31 mouse cellular contexts compared by ENCODE assay signal in the genomic region with DNA sequence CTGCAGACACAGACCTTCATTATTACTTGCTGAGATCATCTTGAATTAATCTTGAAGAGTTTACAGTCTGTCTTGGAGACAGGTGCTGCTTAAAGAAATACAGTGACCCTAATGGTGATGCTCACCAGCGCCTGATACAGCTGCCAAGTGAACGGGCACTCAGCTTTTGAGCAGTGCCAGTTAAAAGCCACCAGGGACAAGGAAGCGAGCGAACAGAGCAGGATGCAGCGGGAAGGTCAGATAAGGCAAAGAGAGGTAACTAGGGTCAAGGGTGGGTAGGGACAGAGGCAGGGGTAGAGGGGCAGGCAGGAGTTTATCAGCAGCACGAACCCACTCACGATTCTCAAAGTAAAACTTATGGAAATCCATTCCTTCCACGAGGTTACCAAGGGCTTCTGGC. TPM values are rescaled to one million over a fixed set of nuclear protein-coding genes. Genes with fewer than 3 reads are reported as not detected.
DNase-seq lines count a peak whose midpoint lies in the region; ATAC-seq lines count a peak whose summit lies in the region.
"Had no signal": no experiment of that assay in that cellular context is flagged by ENCODE, and none has a peak within 500 bp of the region (broad histone marks: within the 10 kb centered on the region; RNA-seq: fewer than 3 reads in every experiment).

No protein-coding gene starts in this region.

- H3K9ac ChIP-seq in embryonic facial prominence, embryonic 13.5 days, result 0 out of 2 replicates have a peak overlapping the region, but pooled peaks have one; percentile 17
- H3K9ac ChIP-seq: forebrain, postnatal 0 days; heart, embryonic 15.5 days; hindbrain, embryonic 13.5 days had no signal

- no peaks in the 10 kb centered on the region for H3K9me3 ChIP-seq in embryonic facial prominence, embryonic 13.5 days
- H3K9me3 ChIP-seq: G1E; heart, embryonic 10.5 days; heart, embryonic 15.5 days; hindbrain, embryonic 10.5 days; hindbrain, embryonic 13.5 days had no signal

- H3K27me3 ChIP-seq in embryonic facial prominence, embryonic 13.5 days, result no peaks in the 10 kb centered on the region
- H3K27me3 ChIP-seq: CH12.LX; heart, embryonic 15.5 days; hindbrain, embryonic 13.5 days had no signal

- WGBS in embryonic facial prominence, embryonic 13.5 days, result 81% methylated on average over 8 of the region's 8 CpGs

- DNase-seq in heart, adult 11 months, result peak; percentile 91
- no peak for DNase-seq in heart, postnatal 14 days
- peak; percentile 39 for DNase-seq in MN1 (ENCODE audit: low spot score)
- no peak for DNase-seq in layer of hippocampus, adult 18-20 months (ENCODE audit: low spot score in 2 of 2)
- no peak for DNase-seq in kidney, postnatal 14 days
- DNase-seq: adrenal gland, adult 8-10 months; adrenal gland, postnatal 25 days; B cell, adult 2 months; cerebellum, adult 11-12 months; cerebellum, adult 8-10 months; cerebellum, postnatal 10 days; cerebellum, postnatal 36 days; embryo, embryonic 11 days; forebrain, postnatal 0 days; gastrocnemius, adult 2 months; gastrocnemius, postnatal 14 days; heart, adult 2 months; kidney, adult 18-20 months; kidney, adult 9 months had no signal

- peak overlapping the region; percentile 34 for H3K27ac ChIP-seq in embryonic facial prominence, embryonic 13.5 days
- H3K27ac ChIP-seq: gastrocnemius, adult 2 months; heart, adult 2 months; heart, embryonic 10.5 days; hindbrain, embryonic 10.5 days; hindbrain, embryonic 13.5 days; hindbrain, postnatal 0 days had no signal

- no peak overlapping the region for H3K4me3 ChIP-seq in embryonic facial prominence, embryonic 13.5 days
- H3K4me3 ChIP-seq: gastrocnemius, adult 2 months; heart, adult 2 months; heart, embryonic 10.5 days; heart, embryonic 15.5 days; hindbrain, embryonic 10.5 days; hindbrain, embryonic 13.5 days had no signal

- peaks cover 41% of the 10 kb centered on the region for H3K4me1 ChIP-seq in embryonic facial prominence, embryonic 13.5 days

- intact Hi-C loops in heart, postnatal 14 days (cut with DNase I), result loop anchor here (2.0 kb wide), 1 partner anchor 24 kb away; no protein-coding TSS in a partner anchor

- no peak for ATAC-seq in embryonic facial prominence, embryonic 13.5 days (ENCODE audit: insufficient number of reproducible peaks, insufficient read depth, low FRiP score, low TSS enrichment, low read depth)
- ATAC-seq: activated CD4-positive, CD25-positive, alpha-beta regulatory T cell, adult 4 months; forebrain, embryonic 14.5 days; forebrain, postnatal 0 days; hindbrain, postnatal 0 days; inflammation-experienced regulatory T-cells, adult 6 months; intestine, embryonic 16.5 days had no signal

- no peak overlapping the region for H3K4me2 ChIP-seq in embryonic facial prominence, embryonic 13.5 days
- H3K4me2 ChIP-seq: heart, embryonic 15.5 days; hindbrain, embryonic 13.5 days had no signal

- peaks cover 75% of the 10 kb centered on the region for H3K36me3 ChIP-seq in embryonic facial prominence, embryonic 13.5 days

RNA-seq across cellular contexts. Expression of a gene that starts 4.1 kb away (rescaled TPM):
- total RNA-seq in heart, postnatal 14 days (2021), result 10 to 100 TPM; 13.6 to 15.4 TPM
- 27.5 and 28.5 TPM in 2 replicates for polyA plus RNA-seq in embryonic facial prominence, embryonic 13.5 days (2015; fragmentation: Nextera tagmentation; extraction: Ambion mirVana)
- 10 to 100 TPM; 14.9 to 17.6 TPM for total RNA-seq in layer of hippocampus, adult 18-20 months (2021)

RNA-seq across cellular contexts. Expression of a gene that starts 31.2 kb away (rescaled TPM):
- 10 to 100 TPM; 56.1 to 63.3 TPM for total RNA-seq in heart, postnatal 14 days (2021)
- 45.1 and 49.6 TPM in 2 replicates for polyA plus RNA-seq in embryonic facial prominence, embryonic 13.5 days (2015; fragmentation: Nextera tagmentation; extraction: Ambion mirVana)
- total RNA-seq in layer of hippocampus, adult 18-20 months (2021), result 100 to 1,000 TPM; 165 to 186 TPM

RNA-seq across cellular contexts. Expression of a gene that starts 35.7 kb away (rescaled TPM):
- total RNA-seq in heart, postnatal 14 days (2021), result 100 to 1,000 TPM in 1 of 2 experiments, 10 to 100 TPM in 1; 87.4 to 104 TPM
- 193 and 219 TPM in 2 replicates for polyA plus RNA-seq in embryonic facial prominence, embryonic 13.5 days (2015; fragmentation: Nextera tagmentation; extraction: Ambion mirVana)
- 10 to 100 TPM; 53.1 to 53.3 TPM for total RNA-seq in layer of hippocampus, adult 18-20 months (2021)

RNA-seq across cellular contexts. Expression of a gene that starts 43.7 kb away (rescaled TPM):
- 10 to 100 TPM in 1 of 2 experiments, 1 to 10 TPM in 1; 8.9 to 10.1 TPM for total RNA-seq in heart, postnatal 14 days (2021)
- polyA plus RNA-seq in embryonic facial prominence, embryonic 13.5 days (2015; fragmentation: Nextera tagmentation; extraction: Ambion mirVana), result 25.1 and 26.2 TPM in 2 replicates
- total RNA-seq in layer of hippocampus, adult 18-20 months (2021), result 10 to 100 TPM; 14.5 to 14.7 TPM

RNA-seq across cellular contexts. Expression of a gene that starts 55.4 kb away (rescaled TPM):
- 10 to 100 TPM; 40.8 to 42.3 TPM for total RNA-seq in heart, postnatal 14 days (2021)
- polyA plus RNA-seq in embryonic facial prominence, embryonic 13.5 days (2015; fragmentation: Nextera tagmentation; extraction: Ambion mirVana), result 62.6 and 75.3 TPM in 2 replicates
- total RNA-seq in layer of hippocampus, adult 18-20 months (2021), result 100 to 1,000 TPM; 225 to 233 TPM

Comparison
In these comparisons a context has a peak if more than half of its experiments do, and no peak if none do; other contexts are left out.
1. DNase-seq: peak in heart, adult 11 months (single experiment) and MN1 (single experiment); none in heart, postnatal 14 days (0 of 2), layer of hippocampus, adult 18-20 months (0 of 2) and kidney, postnatal 14 days (single experiment).